Mouse (Mus musculus): ENCODE results near the gene Trpm7.

DNA sequence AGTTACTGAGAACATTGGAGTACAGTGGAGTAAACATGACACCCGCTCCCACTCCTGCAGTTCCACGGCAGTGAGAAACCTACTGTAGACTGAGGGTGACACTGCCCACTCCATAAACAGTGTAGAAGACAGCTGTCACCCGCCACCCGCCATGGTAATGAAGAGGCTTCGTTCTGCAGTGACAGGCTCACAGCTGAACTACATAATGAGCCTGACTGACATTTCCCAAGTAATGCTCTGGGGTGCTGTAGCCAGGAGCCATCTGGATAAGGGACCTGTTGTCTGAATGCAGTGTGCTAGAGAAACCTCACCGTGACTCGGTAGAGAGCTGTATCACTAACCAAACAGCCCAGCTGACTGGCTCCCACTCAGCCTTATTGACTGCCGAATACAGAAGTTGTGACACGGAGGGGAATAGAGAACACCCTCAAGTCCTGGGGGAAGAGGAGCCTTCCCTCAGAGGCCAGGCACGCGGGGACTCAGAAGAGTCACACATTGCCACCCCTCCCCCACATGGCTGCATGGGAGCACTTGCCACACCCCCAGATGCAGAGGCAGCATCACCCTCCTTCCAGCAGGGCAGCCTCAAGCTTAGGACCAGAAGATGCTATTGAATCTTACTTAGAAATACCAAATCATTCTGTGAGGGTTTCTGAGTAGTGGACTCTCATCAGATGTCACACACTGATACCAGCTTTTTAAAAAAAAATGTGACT lies 110.0 kb downstream of the Trpm7 start:
- TF ChIP-seq CTCF (IDR thresholded peaks at IDR 0.05; ENCODE audit: borderline replicate concordance, insufficient read depth, low read length) (no peak), POLR2A (IDR thresholded peaks at IDR 0.05; ENCODE audit: low read depth, low read length) (no peak)
